Mouse (Mus musculus): Measurements from ENCODE around the gene Snx20. TPM values are rescaled to one million over a fixed set of nuclear protein-coding genes. Genes with fewer than 3 reads are reported as not detected.

The Snx20 gene
- polyA plus RNA-seq, 1 experiment from 2014 or later: 1.0 TPM

DNA sequence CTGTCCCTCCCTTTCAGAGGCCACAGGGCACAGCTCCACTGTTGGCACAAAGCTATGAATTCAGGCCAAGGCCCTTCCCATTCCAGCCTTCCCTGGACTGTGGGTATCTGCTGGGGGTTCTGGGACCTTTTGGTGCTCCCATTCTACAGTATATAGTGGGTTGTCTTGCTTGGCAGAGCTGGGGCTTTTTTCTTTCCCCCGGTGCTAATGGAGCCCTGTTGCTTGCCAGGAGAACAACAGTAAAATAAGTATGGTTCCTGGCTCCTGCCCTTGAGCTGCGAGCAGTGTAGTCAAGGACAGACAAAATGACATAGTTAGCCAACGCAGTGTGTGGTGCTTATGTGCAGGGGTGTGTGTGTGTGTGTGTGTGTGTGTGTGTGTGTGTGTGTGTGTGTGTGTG lies 52.1 kb downstream of the Snx20 start:
- WGBS: 88% methylated on average over 3 of the region's 3 CpGs
- Histone ChIP-seq H3K4me3 (no peak overlapping the region), H3K9me3 (no peaks in the 10 kb centered on the region), H3K27ac (no peak overlapping the region), H3K4me1 (peaks cover 17% of the 10 kb centered on the region), H3K36me3 (replicated peaks) (peaks cover 88% of the 10 kb centered on the region), H3K27me3 (ENCODE audit: poor library complexity, severe bottlenecking) (no peaks in the 10 kb centered on the region; the same call in 1 of the 2 replicates)
- no peak for DNase-seq (ENCODE audit: extremely low spot score, low spot score)

DNA sequence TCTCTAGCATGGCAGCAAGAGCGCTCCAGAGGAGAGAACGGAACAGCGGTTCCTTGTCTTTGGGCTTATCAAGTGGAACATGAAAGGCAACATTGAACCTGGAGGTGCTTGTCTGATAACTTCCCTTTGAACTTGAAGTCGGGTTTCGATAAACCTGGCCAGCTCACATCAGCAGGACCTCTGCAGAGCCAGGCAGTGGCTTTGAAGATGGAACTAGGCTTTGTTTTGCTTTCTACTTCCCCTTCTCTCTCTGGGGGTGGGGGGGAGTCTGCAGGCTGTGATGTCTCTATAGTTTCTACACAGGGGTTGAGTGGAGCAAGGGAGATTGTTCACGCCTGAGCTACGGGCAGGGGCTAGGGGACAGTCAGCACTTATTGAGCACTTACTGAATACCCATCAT lies 55.1 kb downstream of the Snx20 start:
- Histone ChIP-seq H3K36me3 (replicated peaks) (peaks cover 73% of the 10 kb centered on the region), H3K27me3 (ENCODE audit: poor library complexity, severe bottlenecking) (no peaks in the 10 kb centered on the region; the same call in 1 of the 2 replicates), H3K4me1 (peaks cover 36% of the 10 kb centered on the region), H3K27ac (no peak overlapping the region), H3K9me3 (no peaks in the 10 kb centered on the region), H3K4me3 (no peak overlapping the region)
- no peak for DNase-seq (ENCODE audit: extremely low spot score, low spot score)
- WGBS: 89% methylated on average over 7 of the region's 7 CpGs

DNA sequence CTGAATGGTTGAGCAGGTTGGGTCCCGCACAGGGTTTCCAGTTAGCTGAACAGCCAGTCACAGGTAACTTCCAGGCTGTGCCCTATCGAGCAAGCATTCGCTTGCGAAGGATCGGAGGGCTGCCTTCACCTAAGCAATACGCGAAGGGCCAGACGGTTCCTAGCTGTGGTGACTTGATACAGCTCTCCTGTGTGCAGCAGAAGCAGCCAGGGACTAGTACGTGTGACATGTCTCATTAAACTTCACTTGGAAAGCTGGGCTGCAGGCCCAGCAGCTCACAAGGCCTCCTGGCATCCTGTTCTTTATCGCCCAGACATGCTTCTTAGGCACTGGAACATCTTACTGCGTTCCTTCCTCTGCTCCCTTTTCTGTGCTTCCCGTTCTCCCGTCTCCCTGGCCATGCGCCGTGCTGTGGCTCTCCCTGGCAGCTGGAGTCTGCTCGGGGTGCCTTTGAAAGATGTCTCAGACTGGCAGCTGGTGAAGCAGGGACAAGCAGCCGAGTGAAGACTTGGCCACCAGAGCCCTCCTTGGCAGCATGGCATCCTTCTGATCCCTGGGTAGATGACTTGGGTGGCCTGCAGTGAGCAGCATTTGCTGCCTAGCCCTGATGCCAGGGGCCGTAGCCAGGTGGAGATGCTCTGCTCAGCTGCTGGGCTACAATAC lies 56.1 kb downstream of the Snx20 start:
- H3K36me3 ChIP-seq (replicated peaks): peaks cover 73% of the 10 kb centered on the region
- DNase-seq (ENCODE audit: extremely low spot score, low spot score): no peak
- H3K4me3 ChIP-seq: no peak overlapping the region
- H3K4me1 ChIP-seq: peaks cover 46% of the 10 kb centered on the region
- no peaks in the 10 kb centered on the region; the same call in 1 of the 2 replicates for H3K27me3 ChIP-seq (ENCODE audit: poor library complexity, severe bottlenecking)
- no peaks in the 10 kb centered on the region for H3K9me3 ChIP-seq
- 85% methylated on average over 18 of the region's 18 CpGs for WGBS
- H3K27ac ChIP-seq: peak overlapping the region; percentile 49

DNA sequence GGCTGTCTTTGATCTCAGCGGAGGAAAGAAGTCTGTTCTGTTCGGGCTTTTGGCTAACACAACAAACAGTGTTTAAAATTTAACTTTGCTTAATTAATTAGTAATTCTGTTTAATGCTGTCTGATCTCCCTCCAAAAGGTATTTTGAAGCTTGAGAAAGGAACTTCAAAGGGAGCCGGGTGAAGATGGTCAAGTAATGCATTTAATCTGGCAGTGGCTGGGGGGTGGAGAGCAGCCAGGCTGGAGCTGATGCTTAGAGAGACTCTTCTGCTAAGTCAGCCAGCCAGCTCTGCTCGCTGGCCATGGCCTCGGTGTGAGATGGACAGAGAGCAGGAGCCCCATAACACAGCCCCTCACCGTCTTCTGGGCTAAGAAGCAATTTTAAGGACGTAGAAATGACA lies 56.7 kb downstream of the Snx20 start:
- H3K4me3 ChIP-seq: no peak overlapping the region
- WGBS: 51% methylated on average over 7 of the region's 7 CpGs
- no peaks in the 10 kb centered on the region for H3K9me3 ChIP-seq
- peaks cover 51% of the 10 kb centered on the region for H3K4me1 ChIP-seq
- H3K36me3 ChIP-seq (replicated peaks): peaks cover 73% of the 10 kb centered on the region
- DNase-seq (ENCODE audit: extremely low spot score, low spot score): no peak
- no peaks in the 10 kb centered on the region; the same call in 1 of the 2 replicates for H3K27me3 ChIP-seq (ENCODE audit: poor library complexity, severe bottlenecking)
- H3K27ac ChIP-seq: peak overlapping the region; percentile 49; the same call in 1 of the 2 replicates

DNA sequence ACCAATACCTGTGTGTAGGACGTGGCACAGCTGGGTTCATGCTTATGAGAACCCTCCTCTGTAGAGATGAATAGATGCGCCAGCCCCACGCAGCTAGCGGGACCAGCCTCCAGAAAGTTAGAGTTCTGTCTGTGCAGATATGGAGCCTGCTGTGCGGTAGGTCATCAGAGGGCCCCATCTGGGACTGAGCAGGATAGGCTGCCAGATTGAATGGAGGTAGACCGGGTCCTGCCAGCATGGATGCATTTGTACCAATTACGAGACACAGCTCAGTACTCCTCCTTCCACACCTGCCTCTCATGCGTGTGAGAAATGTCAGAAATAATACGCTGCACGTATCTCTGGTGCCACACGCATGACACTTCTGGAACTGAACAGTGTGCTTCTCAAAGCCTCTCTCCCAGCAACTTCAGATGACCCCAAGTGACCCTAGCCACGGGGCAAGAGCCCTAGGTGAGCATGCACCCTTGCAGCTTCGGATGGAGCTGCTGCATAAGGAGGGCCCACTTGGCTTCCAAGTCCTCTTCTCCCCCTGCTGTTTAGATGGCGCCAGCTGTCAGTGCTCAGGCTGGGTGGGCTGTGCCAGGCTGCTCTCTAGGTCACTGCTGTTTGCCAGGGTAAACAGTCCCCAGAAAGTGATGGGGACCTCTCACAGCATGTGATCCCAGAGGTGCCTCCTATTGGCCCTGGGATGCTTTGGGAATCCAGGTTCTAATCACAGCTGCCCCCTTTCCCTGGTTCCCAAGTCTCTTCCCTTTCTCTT lies 57.3 kb downstream of the Snx20 start:
- WGBS: 75% methylated on average over 14 of the region's 14 CpGs
- Histone ChIP-seq H3K27me3 (ENCODE audit: poor library complexity, severe bottlenecking) (no peaks in the 10 kb centered on the region; the same call in 1 of the 2 replicates), H3K4me3 (no peak overlapping the region), H3K27ac (peak overlapping the region; percentile 53), H3K9me3 (no peaks in the 10 kb centered on the region), H3K4me1 (peaks cover 54% of the 10 kb centered on the region), H3K36me3 (replicated peaks) (peaks cover 73% of the 10 kb centered on the region)
- DNase-seq (ENCODE audit: extremely low spot score, low spot score): no peak

DNA sequence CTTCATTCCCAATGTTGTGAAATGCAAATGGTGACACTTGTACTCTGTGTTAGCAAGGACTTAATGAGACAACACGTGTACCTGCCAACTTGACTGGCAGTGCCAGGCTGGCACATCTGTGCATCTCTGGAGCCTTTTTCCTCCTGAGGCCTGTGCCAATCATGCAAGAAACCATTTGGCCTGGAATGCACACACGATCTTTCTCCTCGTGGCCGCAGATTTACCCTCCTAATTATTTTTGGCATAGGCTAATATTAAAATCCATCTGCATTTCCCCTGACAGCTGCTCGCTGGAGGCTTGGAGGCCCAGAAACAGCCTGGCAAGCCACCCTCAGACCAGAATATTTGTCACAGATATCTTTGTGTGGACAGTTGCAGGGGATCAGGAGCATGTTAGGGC lies 58.3 kb downstream of the Snx20 start:
- DNase-seq (ENCODE audit: extremely low spot score, low spot score): no peak
- no peak overlapping the region for H3K27ac ChIP-seq
- peaks cover 66% of the 10 kb centered on the region for H3K36me3 ChIP-seq (replicated peaks)
- H3K4me3 ChIP-seq: no peak overlapping the region
- 92% methylated on average over 5 of the region's 5 CpGs for WGBS
- H3K27me3 ChIP-seq (ENCODE audit: poor library complexity, severe bottlenecking): no peaks in the 10 kb centered on the region; the same call in 1 of the 2 replicates
- no peaks in the 10 kb centered on the region for H3K9me3 ChIP-seq
- peaks cover 54% of the 10 kb centered on the region for H3K4me1 ChIP-seq

Other genes starting within 250 kb of the Snx20 start
- gene Nkd1, start 114.8 kb downstream of the Snx20 start, polyA plus RNA-seq (2016; fragmentation: Nextera tagmentation; extraction: Ambion mirVana): 47.2 and 48.5 TPM in 2 replicates
- gene Nod2, start 11.2 kb upstream of the Snx20 start, polyA plus RNA-seq (2016; fragmentation: Nextera tagmentation; extraction: Ambion mirVana): 0.07 and 0.20 TPM in 2 replicates
- gene Cyld, start 60.9 kb upstream of the Snx20 start, polyA plus RNA-seq (2016; fragmentation: Nextera tagmentation; extraction: Ambion mirVana): 8.5 and 10.0 TPM in 2 replicates